Mouse (Mus musculus) cortical plate, adult 2 months (tissue): ENCODE results near the gene Nrg4.

Source experiments
- CTCF ChIP-seq: fragments of 200-500 bp; IDR thresholded peaks from 2 replicates; pipeline ENCODE4 v1.5.1; 2011; ENCODE audit warnings: mild to moderate bottlenecking, control low read depth, low read length; ENCODE audit not compliant: insufficient read depth; ENCODE audit errors: extremely low read depth
- POLR2A ChIP-seq: fragments of 200-500 bp; IDR thresholded peaks from 2 replicates; pipeline ENCODE4 v1.6.1; 2011; ENCODE audit warnings: mild to moderate bottlenecking, low read length, control low read depth; ENCODE audit not compliant: insufficient read depth; ENCODE audit errors: extremely low read depth

GRCm38 (mm10) chr9:55283516-55283915 is 43.1 kb downstream of the Nrg4 start:
- no peak for TF ChIP-seq CTCF
- no peak for TF ChIP-seq POLR2A
